Mouse (Mus musculus) erythroblast, embryonic 14.5 days (primary cell): Measurements from ENCODE around the gene Zdhhc22.

ENCODE experiments used
- GATA1 ChIP-seq: IDR thresholded peaks from 2 replicates; pipeline ENCODE4 v1.6.1; 2012; ENCODE audit warnings: low read length, inconsistent platforms, mixed read lengths
- TAL1 ChIP-seq: IDR thresholded peaks from 3 replicates; pipeline ENCODE4 v1.6.1; 2012; ENCODE audit warnings: low read length, inconsistent platforms, mixed read lengths

- TF ChIP-seq GATA1 (no peak), TAL1 (no peak)
These were observed 8.5 kb upstream of the Zdhhc22 start for GRCm38 (mm10) chr12:86998699-86999098.
